Mouse (Mus musculus) mouse trophoblast stem cell (cell line): ENCODE measurements around the gene Sppl2c.
"Not testable (repeated sequence)": the region's sequence is repeated elsewhere in the genome, so short reads cannot be mapped to it uniquely, and the experiment has no call there.

Experiments used
- in situ Hi-C, 2 experiments: fragments of 300-500 bp; cut with MseI, MboI; formaldehyde crosslinking; loops; 2 replicates in 1 of 2; 3 replicates in 1 of 2; pipeline ENCODE4 v1.15.1; 2025

Sppl2c gene

GRCm38 (mm10) chr11:104195791-104196190 is 9.7 kb downstream of the Sppl2c start:
- in situ Hi-C loops = no loop called here

GRCm38 (mm10) chr11:104197861-104198260 is 11.7 kb downstream of the Sppl2c start:
- in situ Hi-C loops = no loop called here

- in situ Hi-C loops = no loop called here
Measured at GRCm38 (mm10) chr11:104203271-104203670, 17.1 kb downstream of the Sppl2c start.

GRCm38 (mm10) chr11:104206573-104206972 is 20.4 kb downstream of the Sppl2c start:
- in situ Hi-C loops = no loop called here

GRCm38 (mm10) chr11:104209041-104209440 is 22.9 kb downstream of the Sppl2c start:
- in situ Hi-C loops = no loop called here

- in situ Hi-C loops = no loop called here
Measured at GRCm38 (mm10) chr11:104211251-104211650, 25.1 kb downstream of the Sppl2c start.

- in situ Hi-C loops = not testable (repeated sequence)
Measured at GRCm38 (mm10) chr11:104214128-104214527, 28.0 kb downstream of the Sppl2c start.

GRCm38 (mm10) chr11:104218075-104218474 is 31.9 kb downstream of the Sppl2c start:
- in situ Hi-C loops = no loop called here

GRCm38 (mm10) chr11:104220291-104220690 is 34.2 kb downstream of the Sppl2c start:
- in situ Hi-C loops = no loop called here

- in situ Hi-C loops = no loop called here
Measured at GRCm38 (mm10) chr11:104221751-104222150, 35.6 kb downstream of the Sppl2c start.

GRCm38 (mm10) chr11:104223301-104223700 is 37.2 kb downstream of the Sppl2c start:
- in situ Hi-C loops = no loop called here

GRCm38 (mm10) chr11:104229391-104229790 is 43.3 kb downstream of the Sppl2c start:
- in situ Hi-C loops = no loop called here

- in situ Hi-C loops = no loop called here
Measured at GRCm38 (mm10) chr11:104230066-104230778, 44.1 kb downstream of the Sppl2c start.

GRCm38 (mm10) chr11:104231041-104231911 is 45.1 kb downstream of the Sppl2c start, which contains the start of gene Mapt:
Gene Mapt (plus strand): TSS chr11:104231390.
- in situ Hi-C loops = no loop called here

GRCm38 (mm10) chr11:104232141-104233061 is 46.3 kb downstream of the Sppl2c start:
- in situ Hi-C loops = no loop called here

GRCm38 (mm10) chr11:104233101-104233500 is 47.0 kb downstream of the Sppl2c start:
- in situ Hi-C loops = no loop called here

- in situ Hi-C loops = no loop called here
Measured at GRCm38 (mm10) chr11:104233574-104234206, 47.6 kb downstream of the Sppl2c start.

- in situ Hi-C loops = no loop called here
Measured at GRCm38 (mm10) chr11:104234680-104235079, 48.6 kb downstream of the Sppl2c start.

- in situ Hi-C loops = no loop called here
Measured at GRCm38 (mm10) chr11:104235881-104236280, 49.8 kb downstream of the Sppl2c start.

- in situ Hi-C loops = no loop called here
Measured at GRCm38 (mm10) chr11:104237226-104237625, 51.1 kb downstream of the Sppl2c start.
